Mouse (Mus musculus) brain, embryonic 14.5 days (tissue): ENCODE measurements around the gene Tpsb2.

ENCODE experiments used
- CTCF ChIP-seq: fragments of 200-500 bp; IDR thresholded peaks from 2 replicates; pipeline ENCODE4 v1.5.1; 2012; ENCODE audit warnings: inconsistent platforms, mild to moderate bottlenecking, moderate library complexity, borderline replicate concordance; ENCODE audit not compliant: insufficient read depth, insufficient read length; ENCODE audit errors: extremely low read depth
- POLR2A ChIP-seq: fragments of 200-500 bp; IDR thresholded peaks from 2 replicates; pipeline ENCODE4 v1.6.1; 2012; ENCODE audit warnings: mild to moderate bottlenecking, inconsistent platforms, borderline replicate concordance; ENCODE audit not compliant: poor library complexity, insufficient read depth, insufficient read length, severe bottlenecking; ENCODE audit errors: extremely low read depth

- TF ChIP-seq POLR2A = no peak
- TF ChIP-seq CTCF = no peak
Measured at GRCm38 (mm10) chr17:25415421-25415913, 49.4 kb downstream of the Tpsb2 start.
